In the genomic region with DNA sequence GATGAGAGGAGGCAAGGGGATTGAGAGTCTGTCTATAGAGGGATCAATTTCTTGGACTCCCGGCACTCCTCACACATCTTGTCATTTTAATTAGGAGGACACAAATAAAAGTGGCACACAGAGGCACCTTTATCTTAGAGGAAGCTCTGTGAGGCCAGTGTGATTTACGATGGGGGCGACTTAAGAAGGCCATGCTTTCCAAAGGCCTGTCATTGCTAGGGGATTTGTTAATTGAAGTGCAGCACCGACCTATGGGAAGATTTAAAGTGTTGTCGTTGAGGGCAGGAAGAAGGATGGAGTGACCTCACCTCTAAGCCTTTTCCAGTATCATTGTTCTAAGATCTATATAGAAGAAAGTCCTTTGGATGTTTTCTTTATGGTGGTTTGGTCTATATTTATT, we compare ENCODE assay signal across 23 mouse cellular contexts. TPM values are rescaled to one million over a fixed set of nuclear protein-coding genes. Genes with fewer than 3 reads are reported as not detected.
A peak's percentile ranks its signal among the peaks of the same experiment; 100 is the strongest.
DNase-seq lines count a peak whose midpoint lies in the region; ATAC-seq and TF ChIP-seq lines count a peak whose summit lies in the region.
"Had no signal": no experiment of that assay in that cellular context is flagged by ENCODE, and none has a peak within 500 bp of the region (broad histone marks: within the 10 kb centered on the region; RNA-seq: fewer than 3 reads in every experiment).

No protein-coding gene starts in this region.

- peak; percentile 59 for DNase-seq in embryo, embryonic 10 days (ENCODE audit: low spot score)
- no peak for DNase-seq in embryo, embryonic 9.5 days (ENCODE audit: extremely low spot score)
- DNase-seq in kidney, adult 2 months = no peak
- no peak for DNase-seq in neural tube, embryonic 11.5 days (ENCODE audit: low spot score)
- DNase-seq in neural tube, embryonic 10.5 days (ENCODE audit: extremely low spot score, low spot score) = no peak
- no peak for DNase-seq in gastrocnemius, postnatal 36 days
- DNase-seq: adrenal gland, adult 8-10 months; adrenal gland, postnatal 36 days; B cell, adult 2 months; cerebellum, adult 2 months; cerebellum, postnatal 10 days; gastrocnemius, adult 2 months; heart, adult 2 months; heart, postnatal 14 days had no signal

- peak; percentile 60; the same call in 1 of the 2 replicates for ATAC-seq in kidney, embryonic 15.5 days (replicated peaks; ENCODE audit: low FRiP score)
- peak; percentile 37 for ATAC-seq in neural tube, embryonic 11.5 days (ENCODE audit: insufficient read depth, low FRiP score, low TSS enrichment)
- ATAC-seq in neural tube, embryonic 14.5 days (ENCODE audit: low read depth) = peak; percentile 58
- ATAC-seq: CD4-positive, CD25-positive, alpha-beta regulatory T cell, adult 4 months had no signal

- WGBS in kidney, embryonic 15.5 days = 15% methylated on average over 5 of the region's 5 CpGs
- 32% methylated on average over 5 of the region's 5 CpGs for WGBS in kidney, adult 2 months
- WGBS in neural tube, embryonic 11.5 days = 19% methylated on average over 5 of the region's 5 CpGs
- 11% methylated on average over 5 of the region's 5 CpGs for WGBS in neural tube, embryonic 14.5 days

- H3K4me1 ChIP-seq in kidney, embryonic 15.5 days = 0 out of 2 replicates have a peak, but pooled peaks cover 2% of the 10 kb centered on the region
- H3K4me1 ChIP-seq in kidney, adult 2 months (ENCODE audit: control insufficient read depth, insufficient read depth, low read length) = no peaks in the 10 kb centered on the region; the same call in 1 of the 2 replicates
- peaks cover 3% of the 10 kb centered on the region; the same call in 1 of the 2 replicates for H3K4me1 ChIP-seq in neural tube, embryonic 11.5 days (ENCODE audit: control insufficient read depth, insufficient read depth, low read length)
- H3K4me1 ChIP-seq in neural tube, embryonic 14.5 days (ENCODE audit: control insufficient read depth, insufficient read depth, low read length) = no peaks in the 10 kb centered on the region
- H3K4me1 ChIP-seq: embryonic facial prominence, embryonic 10.5 days; hindbrain, embryonic 15.5 days had no signal

- no peak for TF ChIP-seq POLR2A in kidney, adult 2 months (IDR thresholded peaks at IDR 0.05; ENCODE audit: low read depth, low read length)

- no peaks in the 10 kb centered on the region for H3K36me3 ChIP-seq in kidney, embryonic 15.5 days
- H3K36me3 ChIP-seq in kidney, adult 2 months (ENCODE audit: control insufficient read depth, insufficient read depth, low read length) = no peaks in the 10 kb centered on the region
- H3K36me3 ChIP-seq in neural tube, embryonic 11.5 days (ENCODE audit: control insufficient read depth, insufficient read depth, low read length) = no peaks in the 10 kb centered on the region
- H3K36me3 ChIP-seq in neural tube, embryonic 14.5 days (ENCODE audit: control insufficient read depth, insufficient read depth, low read length) = no peaks in the 10 kb centered on the region
- H3K36me3 ChIP-seq: embryonic facial prominence, embryonic 10.5 days; forebrain, embryonic 10.5 days; G1E; heart, embryonic 15.5 days; hindbrain, embryonic 15.5 days had no signal

- no peaks in the 10 kb centered on the region for H3K27me3 ChIP-seq in kidney, embryonic 15.5 days
- H3K27me3 ChIP-seq in kidney, adult 2 months (replicated peaks; ENCODE audit: control insufficient read depth, insufficient read depth, low read length) = no peaks in the 10 kb centered on the region
- no peaks in the 10 kb centered on the region for H3K27me3 ChIP-seq in neural tube, embryonic 11.5 days (ENCODE audit: control insufficient read depth, insufficient read depth, low read length)
- no peaks in the 10 kb centered on the region for H3K27me3 ChIP-seq in neural tube, embryonic 14.5 days (ENCODE audit: control insufficient read depth, insufficient read depth, low read length)
- H3K27me3 ChIP-seq: heart, embryonic 15.5 days; hindbrain, embryonic 15.5 days had no signal

- H3K27ac ChIP-seq in kidney, embryonic 15.5 days = no peak overlapping the region
- H3K27ac ChIP-seq in kidney, adult 2 months (ENCODE audit: insufficient read depth, low read depth, low read length) = no peak overlapping the region
- H3K27ac ChIP-seq in neural tube, embryonic 11.5 days (ENCODE audit: low read depth, low read length) = no peak overlapping the region
- no peak overlapping the region for H3K27ac ChIP-seq in neural tube, embryonic 14.5 days (ENCODE audit: low read depth, low read length)
- H3K27ac ChIP-seq: embryonic facial prominence, embryonic 10.5 days; gastrocnemius, adult 2 months; heart, adult 2 months; heart, embryonic 15.5 days; hindbrain, embryonic 15.5 days had no signal

- no peaks in the 10 kb centered on the region for H3K9me3 ChIP-seq in kidney, embryonic 15.5 days (replicated peaks)
- H3K9me3 ChIP-seq in neural tube, embryonic 11.5 days (ENCODE audit: control insufficient read depth, low read length) = no peaks in the 10 kb centered on the region
- no peaks in the 10 kb centered on the region for H3K9me3 ChIP-seq in neural tube, embryonic 14.5 days (ENCODE audit: control insufficient read depth, low read length)
- H3K9me3 ChIP-seq: embryonic facial prominence, embryonic 10.5 days; forebrain, embryonic 10.5 days; G1E; heart, embryonic 15.5 days; hindbrain, embryonic 15.5 days had no signal

- H3K9ac ChIP-seq in kidney, embryonic 15.5 days = no peak overlapping the region
- no peak overlapping the region for H3K9ac ChIP-seq in neural tube, embryonic 11.5 days (ENCODE audit: low read length)
- no peak overlapping the region for H3K9ac ChIP-seq in neural tube, embryonic 14.5 days (replicated peaks; ENCODE audit: low read depth, low read length)
- H3K9ac ChIP-seq: heart, embryonic 15.5 days; hindbrain, embryonic 15.5 days had no signal

- intact Hi-C loops in gastrocnemius, postnatal 36 days (cut with DNase I) = no loop called here

- no peak overlapping the region for H3K4me3 ChIP-seq in kidney, embryonic 15.5 days (replicated peaks)
- H3K4me3 ChIP-seq in kidney, adult 2 months (ENCODE audit: insufficient read depth, low read depth, low read length) = no peak overlapping the region
- H3K4me3 ChIP-seq in neural tube, embryonic 11.5 days (ENCODE audit: low read depth, low read length) = no peak overlapping the region
- no peak overlapping the region for H3K4me3 ChIP-seq in neural tube, embryonic 14.5 days (ENCODE audit: low read depth, low read length)
- H3K4me3 ChIP-seq: embryonic facial prominence, embryonic 10.5 days; forebrain, embryonic 10.5 days; gastrocnemius, adult 2 months; heart, adult 2 months; heart, embryonic 15.5 days; hindbrain, embryonic 15.5 days had no signal

- TF ChIP-seq CTCF in kidney, adult 2 months (conservative IDR thresholded peaks at IDR 0.05; ENCODE audit: insufficient read depth, insufficient read length, low read depth, low read length) = no peak

- no peak overlapping the region for H3K4me2 ChIP-seq in kidney, embryonic 15.5 days
- no peak overlapping the region for H3K4me2 ChIP-seq in neural tube, embryonic 11.5 days (ENCODE audit: low read depth)
- no peak overlapping the region for H3K4me2 ChIP-seq in neural tube, embryonic 14.5 days (ENCODE audit: low read depth, low read length)
- H3K4me2 ChIP-seq: heart, embryonic 11.5 days; heart, embryonic 15.5 days; hindbrain, embryonic 15.5 days had no signal

RNA-seq across cellular contexts. Expression of gene Cubn, which starts 9.9 kb away (rescaled TPM):
- 4.3 and 5.1 TPM in 2 replicates for polyA plus RNA-seq in kidney, embryonic 15.5 days (2015; fragmentation: Nextera tagmentation; extraction: Ambion mirVana)
- 56.2 and 62.6 TPM in 2 replicates for polyA plus RNA-seq in kidney, adult 2 months (2012; rRNA removed)
- polyA plus RNA-seq in neural tube, embryonic 11.5 days (2014; fragmentation: Nextera tagmentation; extraction: Ambion mirVana) = 0.19 and 0.29 TPM in 2 replicates
- 0.61 and 0.63 TPM in 2 replicates for polyA plus RNA-seq in neural tube, embryonic 14.5 days (2014; fragmentation: Nextera tagmentation; extraction: Ambion mirVana)
- total RNA-seq in gastrocnemius, postnatal 36 days (2021) = under 1 TPM; 0.05 to 0.08 TPM
- polyA plus RNA-seq: G1E had no signal

RNA-seq across cellular contexts. Expression of gene Trdmt1, which starts 42.9 kb away (rescaled TPM):
- 13.4 and 13.9 TPM in 2 replicates for polyA plus RNA-seq in kidney, embryonic 15.5 days (2015; fragmentation: Nextera tagmentation; extraction: Ambion mirVana)
- polyA plus RNA-seq in kidney, adult 2 months (2012; rRNA removed) = 3.4 and 5.5 TPM in 2 replicates
- polyA plus RNA-seq in neural tube, embryonic 11.5 days (2014; fragmentation: Nextera tagmentation; extraction: Ambion mirVana) = 7.2 and 9.3 TPM in 2 replicates
- polyA plus RNA-seq in neural tube, embryonic 14.5 days (2014; fragmentation: Nextera tagmentation; extraction: Ambion mirVana) = 8.1 and 11.7 TPM in 2 replicates
- 1 to 10 TPM; 3.4 to 4.3 TPM for total RNA-seq in gastrocnemius, postnatal 36 days (2021)
